Mouse (Mus musculus) midbrain, embryonic 11.5 days (tissue): Measurements from ENCODE around the gene Col6a6. TPM values are rescaled to one million over a fixed set of nuclear protein-coding genes. Genes with fewer than 3 reads are reported as not detected.
A peak's percentile ranks its signal among the peaks of the same experiment; 100 is the strongest.

Source experiments
- ATAC-seq: fragments of 200-750 bp; cut with Nextera tagmentation; 2 replicates; pipeline ENCODE4 v1.8.0; 2017; ENCODE audit warnings: moderate TSS enrichment, moderate library complexity; ENCODE audit not compliant: low FRiP score
- DNase-seq: peaks from one replicate; pipeline ENCODE4 v3.0.0; 2015; ENCODE audit warnings: low spot score; ENCODE audit errors: missing footprints
- H3K27ac ChIP-seq: fragments of 300-500 bp; sonication (generic); 2 replicates; pipeline ENCODE4 v1.5.1; 2014; ENCODE audit warnings: low read depth, low read length
- H3K27me3 ChIP-seq: fragments of 300-500 bp; sonication (generic); 2 replicates; pipeline ENCODE4 v1.6.1; 2014; ENCODE audit warnings: mild to moderate bottlenecking, low read length, moderate library complexity, mixed read lengths; ENCODE audit not compliant: control insufficient read depth, insufficient read depth
- H3K36me3 ChIP-seq: fragments of 300-500 bp; sonication (generic); 2 replicates; pipeline ENCODE4 v1.6.1; 2014; ENCODE audit warnings: mild to moderate bottlenecking, low read length, moderate library complexity, mixed read lengths; ENCODE audit not compliant: control insufficient read depth, insufficient read depth
- H3K4me1 ChIP-seq: fragments of 300-500 bp; sonication (generic); 2 replicates; pipeline ENCODE4 v1.6.1; 2014; ENCODE audit warnings: low read length; ENCODE audit not compliant: control insufficient read depth, insufficient read depth
- H3K4me2 ChIP-seq: fragments of 300-500 bp; sonication (generic); 2 replicates; pipeline ENCODE4 v1.6.1; 2014; ENCODE audit warnings: mild to moderate bottlenecking, moderate library complexity
- H3K4me3 ChIP-seq: fragments of 300-500 bp; sonication (generic); 2 replicates; pipeline ENCODE4 v1.5.1; 2014; ENCODE audit warnings: low read depth, low read length
- H3K9ac ChIP-seq: fragments of 300-500 bp; sonication (generic); 2 replicates; pipeline ENCODE4 v1.6.1; 2014; ENCODE audit warnings: low read length
- H3K9me3 ChIP-seq: fragments of 300-500 bp; sonication (generic); 2 replicates; pipeline ENCODE4 v1.6.1; 2016; ENCODE audit warnings: low read length; ENCODE audit not compliant: control insufficient read depth
- WGBS: fragments of 180-500 bp; shearing (Covaris S2); extraction: QIAGEN DNeasy Blood & Tissue Kit; methylation state at CpG from one replicate; pipeline ENCODE4 v1.1.7; 2014; 5-methylcytosine and 5-hydroxymethylcytosine counted together
- polyA plus RNA-seq: library from polyadenylated mRNA; unstranded; fragments of >200 nt; fragmentation: Nextera tagmentation; extraction: Ambion mirVana; gene quantifications from 2 replicates; pipeline ENCODE4 v1.2.1, GENCODE M21; 2014

Col6a6 gene
- polyA plus RNA-seq, 1 experiment from 2014 or later = 0.14 TPM

- 94% methylated on average over 13 of the region's 13 CpGs for WGBS
- Histone ChIP-seq H3K27me3 (no peaks in the 10 kb centered on the region), H3K9me3 (no peaks in the 10 kb centered on the region), H3K27ac (no peak overlapping the region), H3K4me1 (no peaks in the 10 kb centered on the region), H3K4me3 (no peak overlapping the region), H3K36me3 (peaks cover 9% of the 10 kb centered on the region; the same call in 1 of the 2 replicates), H3K9ac (no peak overlapping the region), H3K4me2 (no peak overlapping the region)
- no peak for DNase-seq
- ATAC-seq = no peak
Observed at GRCm38 (mm10) chr9:105684549-105685165, 143.3 kb downstream of the Col6a6 start.

- H3K9ac ChIP-seq = no peak overlapping the region
- no peaks in the 10 kb centered on the region for H3K27me3 ChIP-seq
- no peaks in the 10 kb centered on the region for H3K9me3 ChIP-seq
- H3K4me1 ChIP-seq = no peaks in the 10 kb centered on the region
- DNase-seq (no peak), ATAC-seq (no peak)
- no peak overlapping the region for H3K4me2 ChIP-seq
- 95% methylated on average over 7 of the region's 7 CpGs for WGBS
- no peak overlapping the region for H3K4me3 ChIP-seq
- peaks cover 5% of the 10 kb centered on the region for H3K36me3 ChIP-seq
- no peak overlapping the region for H3K27ac ChIP-seq
Observed at GRCm38 (mm10) chr9:105681386-105681785, 146.6 kb downstream of the Col6a6 start.

DNA sequence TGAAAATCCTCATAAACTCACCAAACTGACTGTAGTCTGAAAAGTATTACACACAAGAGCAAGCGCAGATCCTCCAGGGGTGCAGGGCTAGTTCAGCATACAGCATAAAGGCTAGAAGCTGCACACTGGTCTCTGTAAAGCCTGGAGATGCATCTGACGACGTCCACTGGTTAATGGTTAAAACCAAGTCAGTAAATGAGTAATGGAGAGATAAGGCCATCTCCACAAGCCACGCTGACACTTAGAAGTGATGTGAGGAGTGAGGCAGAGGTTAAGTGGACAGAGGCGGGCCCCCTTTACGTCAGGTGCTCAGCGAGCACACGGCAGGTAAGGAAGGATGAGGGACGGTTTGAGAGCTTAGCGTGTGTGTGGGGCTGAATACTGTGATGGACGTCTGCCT is 152.0 kb downstream of the Col6a6 start:
- no peak overlapping the region for H3K27ac ChIP-seq
- 89% methylated on average over 11 of the region's 11 CpGs for WGBS
- H3K4me1 ChIP-seq = no peaks in the 10 kb centered on the region
- H3K4me2 ChIP-seq = no peak overlapping the region
- DNase-seq (no peak), ATAC-seq (no peak)
- peaks cover 3% of the 10 kb centered on the region for H3K36me3 ChIP-seq
- H3K9me3 ChIP-seq = no peaks in the 10 kb centered on the region
- H3K27me3 ChIP-seq = no peaks in the 10 kb centered on the region
- no peak overlapping the region for H3K9ac ChIP-seq
- no peak overlapping the region for H3K4me3 ChIP-seq

GRCm38 (mm10) chr9:105672032-105672431 is 155.9 kb downstream of the Col6a6 start:
- 82% methylated on average over 2 of the region's 2 CpGs for WGBS
- Histone ChIP-seq H3K4me3 (no peak overlapping the region), H3K36me3 (0 out of 2 replicates have a peak, but pooled peaks cover 3% of the 10 kb centered on the region)

DNA sequence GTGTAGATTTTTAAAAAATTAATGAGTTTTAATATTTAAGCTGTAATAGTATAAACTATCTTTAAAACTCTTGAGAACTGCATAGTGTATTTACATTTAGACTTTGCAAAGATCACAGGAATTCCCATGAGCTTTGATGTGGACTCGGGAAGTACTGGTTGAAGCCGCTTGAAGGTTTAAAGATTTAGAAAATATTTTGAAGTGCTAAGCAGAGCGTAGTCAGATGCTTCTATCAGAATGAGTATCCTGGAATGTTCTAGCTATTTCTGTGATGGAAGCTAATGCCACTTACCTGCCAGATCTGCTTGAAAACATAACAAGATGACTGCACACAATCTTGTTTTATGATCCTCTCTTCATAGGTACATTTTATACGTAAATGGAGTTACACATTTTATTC is 157.0 kb downstream of the Col6a6 start:
- H3K4me3 ChIP-seq = no peak overlapping the region
- H3K9me3 ChIP-seq = no peaks in the 10 kb centered on the region
- WGBS = 91% methylated on average over 4 of the region's 4 CpGs
- no peaks in the 10 kb centered on the region for H3K4me1 ChIP-seq
- H3K27me3 ChIP-seq = no peaks in the 10 kb centered on the region
- H3K27ac ChIP-seq = no peak overlapping the region
- H3K4me2 ChIP-seq = no peak overlapping the region
- DNase-seq = no peak
- no peak overlapping the region for H3K9ac ChIP-seq
- peaks cover 5% of the 10 kb centered on the region; the same call in 1 of the 2 replicates for H3K36me3 ChIP-seq
- no peak for ATAC-seq

More at GRCm38 (mm10) chr9:105672032-105672431, 155.9 kb downstream of the Col6a6 start:
- Histone ChIP-seq H3K4me1 (no peaks in the 10 kb centered on the region), H3K4me2 (no peak overlapping the region), H3K9me3 (no peaks in the 10 kb centered on the region), H3K9ac (no peak overlapping the region), H3K27ac (no peak overlapping the region), H3K27me3 (no peaks in the 10 kb centered on the region)
- ATAC-seq (no peak), DNase-seq (no peak)

DNA sequence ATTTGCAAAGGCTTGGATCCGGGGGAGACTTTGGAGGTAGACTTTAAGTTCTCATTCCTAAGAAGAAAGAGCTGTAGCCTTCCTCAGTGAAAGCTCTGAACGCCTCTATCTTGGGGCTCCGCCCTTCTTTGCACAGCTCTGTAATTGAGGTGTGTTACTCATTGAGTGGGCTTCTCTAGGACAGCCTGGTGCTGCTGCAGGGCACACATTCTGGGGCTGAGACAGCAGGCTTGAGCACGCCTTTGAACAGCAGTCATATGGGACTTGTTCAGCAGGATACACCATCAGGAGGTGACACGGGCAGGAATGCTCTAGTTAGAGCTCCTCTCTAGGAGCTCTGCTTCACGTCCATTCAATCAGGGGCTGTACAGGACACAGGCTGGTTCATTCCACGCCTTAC is 162.7 kb downstream of the Col6a6 start:
- Histone ChIP-seq H3K27me3 (no peaks in the 10 kb centered on the region), H3K36me3 (peaks cover 11% of the 10 kb centered on the region; the same call in 1 of the 2 replicates), H3K4me1 (no peaks in the 10 kb centered on the region), H3K4me2 (no peak overlapping the region), H3K4me3 (no peak overlapping the region), H3K27ac (no peak overlapping the region), H3K9ac (no peak overlapping the region), H3K9me3 (no peaks in the 10 kb centered on the region)
- 90% methylated on average over 7 of the region's 7 CpGs for WGBS
- ATAC-seq (no peak), DNase-seq (no peak)

DNA sequence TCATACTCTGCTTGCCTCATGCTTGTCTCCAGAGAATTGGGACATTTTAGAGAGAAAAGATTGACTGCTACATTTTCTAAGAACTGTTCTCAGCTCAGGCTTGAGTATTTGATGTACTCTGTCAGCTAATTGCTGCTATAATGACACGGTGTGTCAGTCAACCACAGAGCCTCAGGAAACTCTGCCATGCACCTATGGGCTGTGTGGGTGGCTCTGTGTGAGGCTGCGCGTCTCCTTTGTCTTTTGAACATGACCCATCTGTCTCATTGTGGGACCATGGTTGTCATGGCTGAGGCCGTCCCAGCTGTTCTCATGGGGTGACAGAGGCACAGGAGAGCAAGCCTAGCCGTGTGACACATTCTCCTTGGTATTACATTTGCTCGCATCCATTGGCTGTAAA is 168.1 kb downstream of the Col6a6 start:
- 90% methylated on average over 6 of the region's 6 CpGs for WGBS
- H3K36me3 ChIP-seq = peaks cover 10% of the 10 kb centered on the region; the same call in 1 of the 2 replicates

DNA sequence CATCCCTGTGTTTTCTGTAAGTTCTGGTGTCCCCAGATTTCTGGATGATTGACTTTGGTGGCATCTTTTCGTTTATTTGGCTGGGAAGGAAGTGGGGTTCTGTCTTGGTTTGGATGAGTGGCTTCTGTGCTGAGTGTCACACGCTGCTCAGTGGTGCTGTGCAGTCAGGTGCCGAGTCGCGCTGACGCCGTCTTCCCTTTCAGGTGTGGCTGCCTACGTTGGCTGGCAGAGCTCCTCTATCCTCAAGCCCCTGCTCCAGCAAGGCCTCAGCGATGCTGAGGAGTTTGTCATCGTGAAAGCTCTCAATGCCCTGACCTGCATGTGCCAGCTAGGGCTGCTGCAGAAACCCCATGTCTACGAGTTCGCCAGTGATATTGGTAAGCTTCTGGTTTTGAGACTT is 169.7 kb downstream of the Col6a6 start:
- H3K4me2 ChIP-seq = no peak overlapping the region
- no peak for DNase-seq
- WGBS = 95% methylated on average over 12 of the region's 12 CpGs
- H3K27me3 ChIP-seq = no peaks in the 10 kb centered on the region
- H3K4me1 ChIP-seq = no peaks in the 10 kb centered on the region
- H3K27ac ChIP-seq = no peak overlapping the region
- H3K4me3 ChIP-seq = no peak overlapping the region
- H3K9ac ChIP-seq = no peak overlapping the region
- H3K9me3 ChIP-seq = no peaks in the 10 kb centered on the region
- no peak for ATAC-seq
- peaks cover 13% of the 10 kb centered on the region; the same call in 1 of the 2 replicates for H3K36me3 ChIP-seq

More for the DNA sequence above, 168.1 kb downstream of the Col6a6 start:
- Histone ChIP-seq H3K9me3 (no peaks in the 10 kb centered on the region), H3K9ac (no peak overlapping the region), H3K4me2 (no peak overlapping the region), H3K4me3 (no peak overlapping the region), H3K27ac (no peak overlapping the region), H3K27me3 (no peaks in the 10 kb centered on the region), H3K4me1 (no peaks in the 10 kb centered on the region)
- DNase-seq (peak; percentile 57), ATAC-seq (no peak)

DNA sequence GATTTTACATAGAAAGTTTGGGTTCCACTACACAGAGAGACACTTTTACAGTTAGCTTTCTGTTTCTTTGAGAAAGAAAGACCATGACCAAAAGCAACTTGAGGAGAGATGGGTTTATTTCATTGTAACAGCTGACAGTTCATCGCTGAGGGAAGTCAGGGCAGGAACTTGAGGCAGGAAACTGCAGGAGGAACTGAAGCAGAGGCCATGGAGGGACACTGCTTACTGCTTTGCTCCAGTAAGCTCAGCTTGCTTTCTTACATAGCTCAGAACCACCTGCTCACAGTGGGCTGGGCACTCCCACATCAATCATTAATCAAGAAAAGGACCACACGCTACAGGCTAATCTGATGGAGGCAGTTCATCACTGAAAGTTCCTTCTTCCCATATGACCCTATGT is 171.8 kb downstream of the Col6a6 start:
- Histone ChIP-seq H3K9me3 (no peaks in the 10 kb centered on the region), H3K27me3 (no peaks in the 10 kb centered on the region), H3K4me1 (no peaks in the 10 kb centered on the region), H3K4me3 (no peak overlapping the region), H3K4me2 (no peak overlapping the region), H3K9ac (no peak overlapping the region), H3K36me3 (peaks cover 7% of the 10 kb centered on the region; the same call in 1 of the 2 replicates), H3K27ac (no peak overlapping the region)
- WGBS = 77% methylated on average over 2 of the region's 2 CpGs
- ATAC-seq (no peak), DNase-seq (peak; percentile 4)
